22 mouse cellular contexts compared by ENCODE assay signal in the genomic region with DNA sequence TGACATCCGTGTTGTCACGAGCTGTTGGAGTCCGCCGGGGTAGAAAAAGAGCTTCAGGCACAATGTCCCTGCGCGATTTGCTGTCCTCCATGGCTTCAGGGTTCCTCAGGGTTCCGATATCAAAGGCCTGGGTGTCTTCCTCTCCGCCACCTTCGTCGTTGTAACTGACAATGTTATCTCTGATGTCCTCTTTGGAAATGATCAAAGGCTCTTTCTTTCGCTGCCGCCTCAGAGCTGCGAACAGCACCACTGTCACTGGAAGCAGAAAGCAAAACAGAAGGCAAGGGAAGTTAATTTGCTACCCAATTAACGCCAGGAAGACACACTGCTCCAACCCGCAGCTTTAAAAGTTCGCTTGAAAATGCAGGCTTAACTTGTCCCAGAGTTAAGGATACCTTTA.
DNase-seq lines count a peak whose midpoint lies in the region; ATAC-seq and TF ChIP-seq lines count a peak whose summit lies in the region.
"Had no signal": no experiment of that assay in that cellular context is flagged by ENCODE, and none has a peak within 500 bp of the region (broad histone marks: within the 10 kb centered on the region; RNA-seq: fewer than 3 reads in every experiment).

No protein-coding gene starts in this region.

- no peaks in the 10 kb centered on the region; the same call in 1 of the 2 replicates for H3K4me1 ChIP-seq in heart, embryonic 10.5 days
- H3K4me1 ChIP-seq in kidney, embryonic 14.5 days (ENCODE audit: control insufficient read depth, insufficient read depth, low read length): no peaks in the 10 kb centered on the region
- H3K4me1 ChIP-seq in kidney, adult 2 months (ENCODE audit: control insufficient read depth, insufficient read depth, low read length): no peaks in the 10 kb centered on the region
- H3K4me1 ChIP-seq in midbrain, embryonic 15.5 days: no peaks in the 10 kb centered on the region
- H3K4me1 ChIP-seq in midbrain, embryonic 13.5 days (replicated peaks): no peaks in the 10 kb centered on the region
- H3K4me1 ChIP-seq: embryonic facial prominence, embryonic 12.5 days; hindbrain, embryonic 12.5 days; megakaryocyte, embryonic 14.5 days; neural tube, embryonic 15.5 days had no signal

- H3K27ac ChIP-seq in heart, embryonic 10.5 days: no peak overlapping the region
- H3K27ac ChIP-seq in kidney, embryonic 14.5 days (ENCODE audit: low read depth, low read length): no peak overlapping the region
- H3K27ac ChIP-seq in kidney, adult 2 months (ENCODE audit: insufficient read depth, low read depth, low read length): no peak overlapping the region
- H3K27ac ChIP-seq in midbrain, embryonic 15.5 days: no peak overlapping the region
- no peak overlapping the region for H3K27ac ChIP-seq in midbrain, embryonic 13.5 days
- H3K27ac ChIP-seq: embryonic facial prominence, embryonic 12.5 days; hindbrain, embryonic 12.5 days; left cerebral cortex, adult 2 months; limb, embryonic 10.5 days; neural tube, embryonic 15.5 days had no signal

- no peak for DNase-seq in heart, embryonic 10.5 days (ENCODE audit: low spot score)
- no peak for DNase-seq in heart, postnatal 14 days
- no peak for DNase-seq in kidney, adult 2 months
- DNase-seq in spleen, adult 18-20 months: no peak
- DNase-seq: adrenal gland, postnatal 14 days; cerebellum, adult 2 months; gastrocnemius, postnatal 36 days; kidney, postnatal 25 days; thymus, adult 2 months had no signal

- no peak overlapping the region for H3K9ac ChIP-seq in kidney, embryonic 14.5 days (ENCODE audit: low read depth, low read length)
- H3K9ac ChIP-seq in midbrain, embryonic 15.5 days: no peak overlapping the region
- no peak overlapping the region for H3K9ac ChIP-seq in midbrain, embryonic 13.5 days (replicated peaks)
- H3K9ac ChIP-seq: embryonic facial prominence, embryonic 12.5 days; hindbrain, embryonic 12.5 days; neural tube, embryonic 15.5 days had no signal

- intact Hi-C loops in heart, postnatal 14 days (cut with DNase I): no loop called here

- no peak for TF ChIP-seq CTCF in kidney, adult 2 months (conservative IDR thresholded peaks at IDR 0.05; ENCODE audit: insufficient read depth, insufficient read length, low read depth, low read length)

- TF ChIP-seq POLR2A in kidney, adult 2 months (IDR thresholded peaks at IDR 0.05; ENCODE audit: low read depth, low read length): no peak

- H3K9me3 ChIP-seq in heart, embryonic 10.5 days: no peaks in the 10 kb centered on the region
- H3K9me3 ChIP-seq in kidney, embryonic 14.5 days (ENCODE audit: control insufficient read depth, low read length): no peaks in the 10 kb centered on the region
- H3K9me3 ChIP-seq in midbrain, embryonic 15.5 days: no peaks in the 10 kb centered on the region
- H3K9me3 ChIP-seq in midbrain, embryonic 13.5 days: no peaks in the 10 kb centered on the region
- H3K9me3 ChIP-seq: embryonic facial prominence, embryonic 12.5 days; hindbrain, embryonic 12.5 days; limb, embryonic 10.5 days; neural tube, embryonic 15.5 days had no signal

- H3K4me3 ChIP-seq in heart, embryonic 10.5 days: peak overlapping the region; percentile 39
- no peak overlapping the region for H3K4me3 ChIP-seq in kidney, embryonic 14.5 days (ENCODE audit: low read length)
- no peak overlapping the region for H3K4me3 ChIP-seq in kidney, adult 2 months (ENCODE audit: insufficient read depth, low read depth, low read length)
- no peak overlapping the region for H3K4me3 ChIP-seq in midbrain, embryonic 15.5 days
- no peak overlapping the region for H3K4me3 ChIP-seq in midbrain, embryonic 13.5 days (replicated peaks)
- H3K4me3 ChIP-seq: embryonic facial prominence, embryonic 12.5 days; hindbrain, embryonic 12.5 days; left cerebral cortex, adult 2 months; limb, embryonic 10.5 days; megakaryocyte, embryonic 14.5 days; neural tube, embryonic 15.5 days had no signal

- no peaks in the 10 kb centered on the region for H3K36me3 ChIP-seq in heart, embryonic 10.5 days
- H3K36me3 ChIP-seq in kidney, embryonic 14.5 days (ENCODE audit: control insufficient read depth, insufficient read depth, low read length): no peaks in the 10 kb centered on the region; the same call in 1 of the 2 replicates
- no peaks in the 10 kb centered on the region for H3K36me3 ChIP-seq in kidney, adult 2 months (ENCODE audit: control insufficient read depth, insufficient read depth, low read length)
- H3K36me3 ChIP-seq in midbrain, embryonic 15.5 days (replicated peaks): no peaks in the 10 kb centered on the region
- H3K36me3 ChIP-seq in midbrain, embryonic 13.5 days: 0 out of 2 replicates have a peak, but pooled peaks cover 5% of the 10 kb centered on the region
- H3K36me3 ChIP-seq: embryonic facial prominence, embryonic 12.5 days; limb, embryonic 10.5 days; neural tube, embryonic 15.5 days had no signal

- WGBS in heart, embryonic 10.5 days: 14% methylated on average over 16 of the region's 16 CpGs
- WGBS in kidney, embryonic 14.5 days: 19% methylated on average over 16 of the region's 16 CpGs
- WGBS in kidney, adult 2 months: 39% methylated on average over 16 of the region's 16 CpGs
- WGBS in midbrain, embryonic 15.5 days: 69% methylated on average over 16 of the region's 16 CpGs
- WGBS in midbrain, embryonic 13.5 days: 79% methylated on average over 16 of the region's 16 CpGs

- no peaks in the 10 kb centered on the region for H3K27me3 ChIP-seq in heart, embryonic 10.5 days (ENCODE audit: insufficient read depth, poor library complexity, severe bottlenecking)
- H3K27me3 ChIP-seq in kidney, embryonic 14.5 days (ENCODE audit: control insufficient read depth, insufficient read depth, low read length): no peaks in the 10 kb centered on the region
- H3K27me3 ChIP-seq in kidney, adult 2 months (replicated peaks; ENCODE audit: control insufficient read depth, insufficient read depth, low read length): no peaks in the 10 kb centered on the region
- no peaks in the 10 kb centered on the region for H3K27me3 ChIP-seq in midbrain, embryonic 15.5 days (replicated peaks)
- no peaks in the 10 kb centered on the region for H3K27me3 ChIP-seq in midbrain, embryonic 13.5 days
- H3K27me3 ChIP-seq: embryonic facial prominence, embryonic 12.5 days; hindbrain, embryonic 12.5 days; megakaryocyte, embryonic 14.5 days; neural tube, embryonic 15.5 days; Patski had no signal

- ATAC-seq in kidney, embryonic 14.5 days (ENCODE audit: low FRiP score, low TSS enrichment): no peak
- ATAC-seq in midbrain, embryonic 15.5 days (replicated peaks): peak; percentile 45; the same call in 1 of the 2 replicates
- ATAC-seq in midbrain, embryonic 13.5 days: no peak
- ATAC-seq: activated CD4-positive, CD25-positive, alpha-beta regulatory T cell, adult 4 months; inflammation-experienced regulatory T-cells, adult 6 months; Patski had no signal

- peak overlapping the region; percentile 4; the same call in 1 of the 2 replicates for H3K4me2 ChIP-seq in kidney, embryonic 14.5 days (replicated peaks; ENCODE audit: low read depth, low read length)
- no peak overlapping the region for H3K4me2 ChIP-seq in midbrain, embryonic 15.5 days
- no peak overlapping the region for H3K4me2 ChIP-seq in midbrain, embryonic 13.5 days (replicated peaks)
- H3K4me2 ChIP-seq: embryonic facial prominence, embryonic 12.5 days; hindbrain, embryonic 12.5 days; liver, embryonic 11.5 days; neural tube, embryonic 15.5 days had no signal
